Mouse (Mus musculus) liver, embryonic 14.5 days (tissue): Measurements from ENCODE around the gene Cep350. TPM values are rescaled to one million over a fixed set of nuclear protein-coding genes. Genes with fewer than 3 reads are reported as not detected.

ENCODE experiments used
- ATAC-seq: fragments of 200-750 bp; cut with Nextera tagmentation; 2 replicates; pipeline ENCODE4 v1.8.0; 2017; ENCODE audit warnings: moderate number of reproducible peaks, mild to moderate bottlenecking, moderate library complexity; ENCODE audit not compliant: insufficient read depth
- DNase-seq, 3 experiments: peaks; one replicate each; pipeline ENCODE4 v3.0.0-alpha.2; 2012 to 2013; ENCODE audit warnings: low read depth in 3 of 3, low spot score in 3 of 3
- H3K27ac ChIP-seq: fragments of 300-500 bp; sonication (generic); 2 replicates; pipeline ENCODE4 v1.5.1; 2014; ENCODE audit warnings: moderate library complexity, mild to moderate bottlenecking, control low read depth, inconsistent platforms
- H3K27me3 ChIP-seq: fragments of 300-500 bp; sonication (generic); 2 replicates; pipeline ENCODE4 v1.6.1; 2014; ENCODE audit warnings: mild to moderate bottlenecking, low read length, moderate library complexity; ENCODE audit not compliant: control insufficient read depth, insufficient read depth
- H3K36me3 ChIP-seq: fragments of 300-500 bp; sonication (generic); replicated peaks from 2 replicates; pipeline ENCODE4 v1.6.1; 2014; ENCODE audit warnings: low read depth; ENCODE audit not compliant: control insufficient read depth, insufficient read depth
- H3K4me1 ChIP-seq, 2 experiments: fragments of 200-500 bp in 1 of 2; fragments of 300-500 bp in 1 of 2; sonication (generic) in 1 of 2; replicated peaks; 2 replicates each; pipeline ENCODE4 v1.6.1; 2012 to 2014; ENCODE audit warnings: antibody characterized with exemption in 1 of 2, inconsistent platforms in 1 of 2, low read length in 1 of 2; ENCODE audit not compliant: control insufficient read depth in 2 of 2, insufficient read depth in 2 of 2
- H3K4me2 ChIP-seq: fragments of 300-500 bp; sonication (generic); 2 replicates; pipeline ENCODE4 v1.6.1; 2014; ENCODE audit warnings: low read depth, mild to moderate bottlenecking, control low read depth, moderate library complexity
- H3K4me3 ChIP-seq, 2 experiments: fragments of 200-500 bp in 1 of 2; fragments of 300-500 bp in 1 of 2; sonication (generic) in 1 of 2; 2 replicates each; pipeline ENCODE4 v1.5.1; 2012 to 2014; ENCODE audit warnings: low read depth in 2 of 2, low read length in 2 of 2, mild to moderate bottlenecking in 2 of 2, control low read depth in 1 of 2, inconsistent platforms in 1 of 2, moderate library complexity in 1 of 2; ENCODE audit not compliant: insufficient read depth in 1 of 2
- H3K9ac ChIP-seq: fragments of 300-500 bp; sonication (generic); replicated peaks from 2 replicates; pipeline ENCODE4 v1.6.1; 2014; ENCODE audit warnings: mild to moderate bottlenecking, control low read depth, moderate library complexity
- H3K9me3 ChIP-seq: fragments of 300-500 bp; sonication (generic); 2 replicates; pipeline ENCODE4 v1.6.1; 2016; ENCODE audit warnings: low read length, mixed read lengths; ENCODE audit not compliant: control insufficient read depth
- CTCF ChIP-seq: IDR thresholded peaks from 2 replicates; pipeline ENCODE4 v1.5.1; 2016; ENCODE audit warnings: antibody characterized with exemption, low read depth, control low read depth
- EP300 ChIP-seq: IDR thresholded peaks from 2 replicates; pipeline ENCODE4 v1.6.1; 2016; ENCODE audit warnings: antibody characterized with exemption, low read depth
- WGBS: fragments of 180-500 bp; shearing (Covaris S2); extraction: QIAGEN DNeasy Blood & Tissue Kit; methylation state at CpG from one replicate; pipeline ENCODE4 v1.1.7; 2014; ENCODE audit not compliant: insufficient replicate concordance; 5-methylcytosine and 5-hydroxymethylcytosine counted together
- polyA plus RNA-seq, 2 experiments: library from polyadenylated mRNA; depleted of rRNA in 1 of 2; stranded (reverse) in 1 of 2; unstranded in 1 of 2; fragments of >200 nt; fragmentation: Nextera tagmentation in 1 of 2; extraction: Ambion mirVana in 1 of 2; gene quantifications; 2 replicates each; pipeline versions ENCODE4 v1.2.1 to v1.2.3; 2012 to 2014

The Cep350 gene
- polyA plus RNA-seq, 2 experiments, result 3.5 to 4.2 TPM

DNA sequence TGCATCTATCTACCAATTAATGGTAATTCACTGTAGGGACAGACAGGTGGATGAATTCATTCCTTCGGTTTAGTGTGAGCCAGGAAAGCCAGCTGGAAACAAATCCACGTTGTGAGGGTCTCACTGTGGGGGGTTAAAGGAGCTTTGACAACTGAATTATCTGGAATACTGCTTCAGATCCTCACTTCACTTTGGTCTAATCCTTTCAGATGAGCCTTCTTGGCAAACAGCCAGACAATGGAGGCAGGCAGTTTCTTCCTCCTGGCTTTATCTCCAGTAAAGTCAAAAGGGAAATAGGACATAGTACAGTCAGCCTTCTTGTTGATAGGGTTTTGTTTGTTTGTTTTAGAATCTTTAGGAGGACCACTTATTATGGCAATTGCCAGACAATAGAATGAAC is 16.3 kb upstream of the Cep350 start:
- no peak for ATAC-seq
- H3K27me3 ChIP-seq, result no peaks in the 10 kb centered on the region
- no peaks in the 10 kb centered on the region for H3K4me1 ChIP-seq
- WGBS, result 35% methylated on average over 2 of the region's 2 CpGs
- no peak overlapping the region for H3K4me2 ChIP-seq
- no peak overlapping the region for H3K9ac ChIP-seq
- no peak for DNase-seq
- no peak for TF ChIP-seq EP300
- no peak for TF ChIP-seq CTCF
- no peaks in the 10 kb centered on the region for H3K36me3 ChIP-seq
- no peak overlapping the region for H3K27ac ChIP-seq
- H3K9me3 ChIP-seq, result no peaks in the 10 kb centered on the region
- H3K4me3 ChIP-seq, result no peak overlapping the region

DNA sequence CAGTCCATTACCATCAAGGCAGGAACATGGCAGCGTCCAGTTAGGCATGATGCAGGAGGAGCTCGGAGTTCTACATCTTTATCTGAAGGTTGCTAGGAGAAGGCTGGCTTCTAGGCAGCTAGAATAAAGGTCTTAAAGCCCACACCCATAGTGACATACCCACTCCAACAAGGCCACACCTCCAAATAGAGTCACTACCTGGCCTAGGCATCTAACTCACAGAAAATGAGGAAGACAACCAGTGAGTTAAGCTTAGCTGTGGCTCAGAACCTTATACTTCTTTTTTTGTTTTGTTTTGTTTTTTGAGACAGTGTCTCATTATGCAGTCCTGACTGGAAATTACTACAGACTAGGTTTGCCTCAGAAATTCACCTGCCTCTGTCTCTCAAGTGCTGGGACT is 14.6 kb upstream of the Cep350 start:
- no peaks in the 10 kb centered on the region; a peak in 1 of 4 replicates for H3K4me1 ChIP-seq
- no peak overlapping the region for H3K9ac ChIP-seq
- WGBS, result 46% methylated on average over 2 of the region's 2 CpGs
- H3K4me3 ChIP-seq, result no peak overlapping the region
- H3K9me3 ChIP-seq, result no peaks in the 10 kb centered on the region
- H3K27me3 ChIP-seq, result no peaks in the 10 kb centered on the region
- H3K4me2 ChIP-seq, result no peak overlapping the region
- H3K36me3 ChIP-seq, result no peaks in the 10 kb centered on the region
- H3K27ac ChIP-seq, result no peak overlapping the region
- TF ChIP-seq EP300 (no peak), CTCF (no peak)
- ATAC-seq, result no peak
- DNase-seq, result no peak

- Histone ChIP-seq H3K4me1 (peaks cover 16 to 19% of the 10 kb centered on the region in 2 experiments), H3K9me3 (no peaks in the 10 kb centered on the region), H3K4me3 (no peak overlapping the region), H3K27me3 (no peaks in the 10 kb centered on the region), H3K27ac (no peak overlapping the region), H3K4me2 (peak overlapping the region; percentile 80), H3K9ac (no peak overlapping the region), H3K36me3 (no peaks in the 10 kb centered on the region)
- 8% methylated on average over 2 of the region's 2 CpGs for WGBS
- DNase-seq (peak; percentile 17 to 27 (median 26)), ATAC-seq (no peak)
- TF ChIP-seq CTCF (no peak), EP300 (peak; percentile 28; the same call in 1 of the 2 replicates)
Measured at GRCm38 (mm10) chr1:155974931-155975330, 1.9 kb upstream of the Cep350 start.

DNA sequence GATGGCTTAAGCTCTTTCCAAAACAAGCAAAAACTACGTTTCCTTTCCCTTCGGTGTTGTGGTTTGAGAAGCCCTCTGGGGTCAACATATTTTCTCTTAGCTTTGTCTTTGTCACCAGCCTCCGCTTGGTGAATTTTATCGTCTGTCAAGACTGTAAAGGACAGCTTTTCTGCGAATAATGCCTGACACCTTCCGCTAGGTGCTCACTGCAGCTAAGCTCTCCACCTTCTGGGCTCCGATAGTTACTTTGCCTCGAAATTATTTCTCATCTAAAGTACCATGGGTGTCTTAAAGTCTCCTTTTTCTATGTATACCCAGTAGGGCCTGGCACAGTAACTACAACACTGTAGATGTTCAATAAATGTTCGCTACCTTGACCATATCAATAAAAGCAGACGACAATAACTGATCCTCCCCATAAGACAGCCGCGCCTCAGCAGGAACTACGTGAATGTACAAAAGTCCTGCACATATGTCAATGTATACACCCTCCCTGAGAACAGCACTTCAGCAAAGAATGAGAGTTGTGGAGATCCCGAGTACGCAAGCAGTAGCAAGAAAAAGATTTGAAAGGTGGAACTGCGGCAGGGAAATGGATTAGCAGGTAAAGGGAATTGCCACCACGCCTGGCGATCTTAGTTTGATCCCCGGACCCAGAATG is 794 bp upstream of the Cep350 start:
- Histone ChIP-seq H3K27ac (peak overlapping the region; percentile 53), H3K9ac (peak overlapping the region; percentile 48), H3K4me3 (peak overlapping the region; percentile 70 to 97), H3K4me1 (peaks cover 16 to 19% of the 10 kb centered on the region in 2 experiments), H3K27me3 (no peaks in the 10 kb centered on the region), H3K4me2 (peak overlapping the region; percentile 80), H3K9me3 (no peaks in the 10 kb centered on the region), H3K36me3 (no peaks in the 10 kb centered on the region)
- no peak for TF ChIP-seq EP300
- TF ChIP-seq CTCF, result peak; percentile 31; the same call in 1 of the 2 replicates
- DNase-seq, result peak; percentile 20 to 37 (median 22)
- 5% methylated on average over 19 of the region's 19 CpGs for WGBS
- ATAC-seq, result peak; percentile 11

- WGBS, result 2% methylated on average over 42 of the region's 51 CpGs
- Histone ChIP-seq H3K4me1 (peaks cover 16 to 19% of the 10 kb centered on the region in 2 experiments), H3K4me2 (peak overlapping the region; percentile 87), H3K36me3 (no peaks in the 10 kb centered on the region), H3K9me3 (no peaks in the 10 kb centered on the region), H3K4me3 (peak overlapping the region; percentile 97 to 99), H3K27ac (peak overlapping the region; percentile 87), H3K27me3 (no peaks in the 10 kb centered on the region), H3K9ac (peak overlapping the region; percentile 98)
- peak; percentile 68 for ATAC-seq
- TF ChIP-seq EP300, result no peak
- no peak for TF ChIP-seq CTCF
- peak; percentile 20 to 32 (median 30) for DNase-seq
Measured at GRCm38 (mm10) chr1:155972146-155973067, 648 bp downstream of the Cep350 start.
